Mouse (Mus musculus): ENCODE data around the gene Myo9b. TPM values are rescaled to one million over a fixed set of nuclear protein-coding genes. Genes with fewer than 3 reads are reported as not detected.

Gene Myo9b
- polyA plus RNA-seq, 1 experiment, result 56.8 TPM

- TF ChIP-seq GATA1 (IDR thresholded peaks at IDR 0.05; ENCODE audit: low read length), result no peak
These were observed 122.6 kb downstream of the Myo9b start for GRCm38 (mm10) chr8:71395071-71395470.

- TF ChIP-seq GATA1 (IDR thresholded peaks at IDR 0.05; ENCODE audit: low read length), result no peak
These were observed 123.1 kb downstream of the Myo9b start, which contains the start of gene Ushbp1 for GRCm38 (mm10) chr8:71395629-71396028. Gene Ushbp1, minus strand, starts transcription at chr8:71395802.

GRCm38 (mm10) chr8:71396639-71397305, 124.3 kb downstream of the Myo9b start, which contains the start of gene Babam1:
Gene Babam1, plus strand, starts transcription at chr8:71396861.
- TF ChIP-seq GATA1 (IDR thresholded peaks at IDR 0.05; ENCODE audit: low read length), result no peak

- no peak for TF ChIP-seq GATA1 (IDR thresholded peaks at IDR 0.05; ENCODE audit: low read length)
These were observed 125.2 kb downstream of the Myo9b start for GRCm38 (mm10) chr8:71397701-71398100.

GRCm38 (mm10) chr8:71400826-71401225, 128.3 kb downstream of the Myo9b start:
- no peak for TF ChIP-seq GATA1 (IDR thresholded peaks at IDR 0.05; ENCODE audit: low read length)

GRCm38 (mm10) chr8:71401454-71401853, 128.9 kb downstream of the Myo9b start:
- TF ChIP-seq GATA1 (IDR thresholded peaks at IDR 0.05; ENCODE audit: low read length), result no peak

- no peak for TF ChIP-seq GATA1 (IDR thresholded peaks at IDR 0.05; ENCODE audit: low read length)
These were observed 130.0 kb downstream of the Myo9b start for GRCm38 (mm10) chr8:71402446-71402964.

GRCm38 (mm10) chr8:71403107-71403885, 130.8 kb downstream of the Myo9b start:
- no peak for TF ChIP-seq GATA1 (IDR thresholded peaks at IDR 0.05; ENCODE audit: low read length)

- no peak for TF ChIP-seq GATA1 (IDR thresholded peaks at IDR 0.05; ENCODE audit: low read length)
These were observed 131.5 kb downstream of the Myo9b start for GRCm38 (mm10) chr8:71404011-71404410.

- no peak for TF ChIP-seq GATA1 (IDR thresholded peaks at IDR 0.05; ENCODE audit: low read length)
These were observed 132.4 kb downstream of the Myo9b start for GRCm38 (mm10) chr8:71404951-71405351.

- TF ChIP-seq GATA1 (IDR thresholded peaks at IDR 0.05; ENCODE audit: low read length), result no peak
These were observed 133.0 kb downstream of the Myo9b start, which contains the start of gene Ankle1 for GRCm38 (mm10) chr8:71405401-71406098. Gene Ankle1, plus strand, starts transcription at chr8:71406010.

GRCm38 (mm10) chr8:71406099-71407015, 133.8 kb downstream of the Myo9b start:
- TF ChIP-seq GATA1 (IDR thresholded peaks at IDR 0.05; ENCODE audit: low read length), result no peak

- TF ChIP-seq GATA1 (IDR thresholded peaks at IDR 0.05; ENCODE audit: low read length), result no peak
These were observed 134.9 kb downstream of the Myo9b start for GRCm38 (mm10) chr8:71407441-71407840.

- TF ChIP-seq GATA1 (IDR thresholded peaks at IDR 0.05; ENCODE audit: low read length), result no peak
These were observed 135.7 kb downstream of the Myo9b start for GRCm38 (mm10) chr8:71408231-71408630.

Other genes starting within 250 kb of the Myo9b start
- 15.7 and 24.4 TPM in 2 replicates for gene Haus8, start 220 bp downstream of the Myo9b start, polyA plus RNA-seq (2012)
- gene Use1, start 94.1 kb downstream of the Myo9b start, polyA plus RNA-seq (2012), result 183 and 196 TPM in 2 replicates
- 51.3 and 71.7 TPM in 2 replicates for gene Ocel1, start 98.6 kb downstream of the Myo9b start, polyA plus RNA-seq (2012)
- gene Nr2f6, start 109.2 kb downstream of the Myo9b start, polyA plus RNA-seq (2012), result 63.4 and 72.0 TPM in 2 replicates
- gene Ushbp1, start 123.1 kb downstream of the Myo9b start, polyA plus RNA-seq (2012), result 0.04 and 0.10 TPM in 2 replicates
- gene Babam1, start 124.1 kb downstream of the Myo9b start, polyA plus RNA-seq (2012), result 146 and 153 TPM in 2 replicates
- 39.7 and 50.9 TPM in 2 replicates for gene Ankle1, start 133.3 kb downstream of the Myo9b start, polyA plus RNA-seq (2012)
- gene Abhd8, start 190.9 kb downstream of the Myo9b start, polyA plus RNA-seq (2012), result 18.9 and 25.3 TPM in 2 replicates
- gene Mrpl34, start 192.2 kb downstream of the Myo9b start, polyA plus RNA-seq (2012), result 221 and 248 TPM in 2 replicates
- 284 and 345 TPM in 2 replicates for gene Dda1, start 196.5 kb downstream of the Myo9b start, polyA plus RNA-seq (2012)
- 1.1 and 1.2 TPM in 2 replicates for gene Ano8, start 213.2 kb downstream of the Myo9b start, polyA plus RNA-seq (2012)
- gene Gtpbp3, start 215.4 kb downstream of the Myo9b start, polyA plus RNA-seq (2012), result 40.9 and 51.0 TPM in 2 replicates
- 1.9 and 2.4 TPM in 2 replicates for gene Plvap, start 239.0 kb downstream of the Myo9b start, polyA plus RNA-seq (2012)